30 mouse cellular contexts compared by ENCODE assay signal in genomic region chr9:61941054-61941453, GRCm38 (mm10). TPM values are rescaled to one million over a fixed set of nuclear protein-coding genes. Genes with fewer than 3 reads are reported as not detected.
DNase-seq lines count a peak whose midpoint lies in the region; ATAC-seq and TF ChIP-seq lines count a peak whose summit lies in the region.
"Had no signal": no experiment of that assay in that cellular context is flagged by ENCODE, and none has a peak within 500 bp of the region (broad histone marks: within the 10 kb centered on the region; RNA-seq: fewer than 3 reads in every experiment).

No protein-coding gene starts in this region.

- no peak overlapping the region for H3K27ac ChIP-seq in forebrain, postnatal 0 days (ENCODE audit: low read depth, low read length)
- no peak overlapping the region for H3K27ac ChIP-seq in forebrain, embryonic 11.5 days (ENCODE audit: low read depth, low read length)
- H3K27ac ChIP-seq in heart, embryonic 13.5 days (replicated peaks) = peak overlapping the region; percentile 49
- no peak overlapping the region for H3K27ac ChIP-seq in liver, embryonic 14.5 days
- no peak overlapping the region for H3K27ac ChIP-seq in liver, embryonic 11.5 days (ENCODE audit: low read depth, low read length)
- H3K27ac ChIP-seq in stomach, postnatal 0 days (replicated peaks) = no peak overlapping the region
- H3K27ac ChIP-seq: embryonic facial prominence, embryonic 13.5 days; forebrain, embryonic 10.5 days; kidney, embryonic 15.5 days; layer of hippocampus, adult 2 months; left cerebral cortex, adult 2 months; limb, embryonic 12.5 days; macrophage; midbrain, embryonic 10.5 days; stomach, embryonic 15.5 days had no signal

- intact Hi-C loops in heart, postnatal 36 days (cut with DNase I) = no loop called here

- peak; percentile 36; the same call in 1 of the 2 replicates for TF ChIP-seq EP300 in liver, embryonic 14.5 days (IDR thresholded peaks at IDR 0.05; ENCODE audit: low read depth)
- TF ChIP-seq EP300 in stomach, postnatal 0 days (optimal IDR thresholded peaks at IDR 0.05) = no peak

- H3K4me2 ChIP-seq in forebrain, postnatal 0 days (ENCODE audit: low read depth) = no peak overlapping the region
- H3K4me2 ChIP-seq in forebrain, embryonic 11.5 days (ENCODE audit: low read depth, low read length, severe bottlenecking) = no peak overlapping the region
- peak overlapping the region; percentile 0; the same call in 1 of the 2 replicates for H3K4me2 ChIP-seq in heart, embryonic 13.5 days
- H3K4me2 ChIP-seq in liver, embryonic 14.5 days (ENCODE audit: low read depth) = no peak overlapping the region
- H3K4me2 ChIP-seq in liver, embryonic 11.5 days = no peak overlapping the region
- no peak overlapping the region for H3K4me2 ChIP-seq in stomach, postnatal 0 days (replicated peaks; ENCODE audit: low read depth)
- H3K4me2 ChIP-seq: embryonic facial prominence, embryonic 13.5 days; kidney, embryonic 15.5 days; limb, embryonic 12.5 days; stomach, embryonic 15.5 days had no signal

- no peak overlapping the region for H3K4me3 ChIP-seq in forebrain, postnatal 0 days (ENCODE audit: low read depth, low read length)
- H3K4me3 ChIP-seq in forebrain, embryonic 11.5 days (ENCODE audit: low read depth, low read length) = no peak overlapping the region
- no peak overlapping the region for H3K4me3 ChIP-seq in heart, embryonic 13.5 days
- H3K4me3 ChIP-seq in liver, embryonic 14.5 days (ENCODE audit: insufficient read depth in 1 of 2, low read depth in 2 of 2, low read length in 2 of 2) = no peak overlapping the region
- H3K4me3 ChIP-seq in liver, embryonic 11.5 days (ENCODE audit: low read depth, low read length) = no peak overlapping the region
- no peak overlapping the region for H3K4me3 ChIP-seq in stomach, postnatal 0 days (ENCODE audit: low read depth, low read length)
- H3K4me3 ChIP-seq: embryonic facial prominence, embryonic 13.5 days; forebrain, embryonic 10.5 days; kidney, embryonic 15.5 days; layer of hippocampus, adult 2 months; left cerebral cortex, adult 2 months; limb, embryonic 12.5 days; midbrain, embryonic 10.5 days; stomach, embryonic 15.5 days had no signal

- WGBS in forebrain, postnatal 0 days = 64% methylated on average over 3 of the region's 3 CpGs
- 95% methylated on average over 3 of the region's 3 CpGs for WGBS in forebrain, embryonic 11.5 days
- WGBS in heart, embryonic 13.5 days = 32% methylated on average over 3 of the region's 3 CpGs
- 41% methylated on average over 3 of the region's 3 CpGs for WGBS in liver, embryonic 14.5 days (ENCODE audit: insufficient replicate concordance)
- WGBS in liver, embryonic 11.5 days = 45% methylated on average over 3 of the region's 3 CpGs
- WGBS in stomach, postnatal 0 days = 71% methylated on average over 3 of the region's 3 CpGs

- ATAC-seq in forebrain, postnatal 0 days = no peak
- no peak for ATAC-seq in forebrain, embryonic 11.5 days (replicated peaks; ENCODE audit: low FRiP score)
- ATAC-seq in heart, embryonic 13.5 days (ENCODE audit: extremely low read depth, insufficient number of reproducible peaks, low FRiP score, low TSS enrichment) = no peak
- no peak for ATAC-seq in liver, embryonic 14.5 days (ENCODE audit: insufficient read depth)
- ATAC-seq in liver, embryonic 11.5 days (replicated peaks; ENCODE audit: low FRiP score) = no peak
- no peak for ATAC-seq in stomach, postnatal 0 days (ENCODE audit: low FRiP score, low TSS enrichment)
- ATAC-seq: forebrain, embryonic 16.5 days; hindbrain, embryonic 16.5 days; midbrain, embryonic 16.5 days had no signal

- H3K27me3 ChIP-seq in forebrain, postnatal 0 days (ENCODE audit: insufficient read depth, low read length) = no peaks in the 10 kb centered on the region
- no peaks in the 10 kb centered on the region for H3K27me3 ChIP-seq in forebrain, embryonic 11.5 days (ENCODE audit: control insufficient read depth, insufficient read depth, low read length)
- no peaks in the 10 kb centered on the region for H3K27me3 ChIP-seq in heart, embryonic 13.5 days (replicated peaks)
- no peaks in the 10 kb centered on the region for H3K27me3 ChIP-seq in liver, embryonic 14.5 days (ENCODE audit: control insufficient read depth, insufficient read depth, low read length)
- no peaks in the 10 kb centered on the region for H3K27me3 ChIP-seq in liver, embryonic 11.5 days (replicated peaks; ENCODE audit: control insufficient read depth, insufficient read depth, low read length)
- H3K27me3 ChIP-seq in stomach, postnatal 0 days (ENCODE audit: control insufficient read depth, insufficient read depth, low read length) = no peaks in the 10 kb centered on the region
- H3K27me3 ChIP-seq: CH12.LX; embryonic facial prominence, embryonic 13.5 days; kidney, embryonic 15.5 days; limb, embryonic 12.5 days; stomach, embryonic 15.5 days had no signal

- no peaks in the 10 kb centered on the region for H3K4me1 ChIP-seq in forebrain, postnatal 0 days (ENCODE audit: insufficient read depth)
- no peaks in the 10 kb centered on the region; the same call in 1 of the 2 replicates for H3K4me1 ChIP-seq in forebrain, embryonic 11.5 days (replicated peaks; ENCODE audit: control insufficient read depth, insufficient read depth, low read length)
- peaks cover 32% of the 10 kb centered on the region for H3K4me1 ChIP-seq in heart, embryonic 13.5 days
- H3K4me1 ChIP-seq in liver, embryonic 14.5 days (replicated peaks; ENCODE audit: control insufficient read depth in 2 of 2, insufficient read depth in 2 of 2, low read length in 1 of 2) = peaks cover 3 to 13% of the 10 kb centered on the region in 2 experiments; a peak in 3 of 4 replicates
- H3K4me1 ChIP-seq in liver, embryonic 11.5 days (replicated peaks; ENCODE audit: control insufficient read depth, insufficient read depth, low read length) = peaks cover 17% of the 10 kb centered on the region
- H3K4me1 ChIP-seq in stomach, postnatal 0 days (replicated peaks; ENCODE audit: control insufficient read depth, insufficient read depth) = no peaks in the 10 kb centered on the region
- H3K4me1 ChIP-seq: stomach, embryonic 15.5 days had no signal

- H3K9ac ChIP-seq in forebrain, postnatal 0 days = no peak overlapping the region
- H3K9ac ChIP-seq in forebrain, embryonic 11.5 days (ENCODE audit: low read length) = no peak overlapping the region
- no peak overlapping the region; the same call in 1 of the 2 replicates for H3K9ac ChIP-seq in heart, embryonic 13.5 days
- H3K9ac ChIP-seq in liver, embryonic 14.5 days (replicated peaks) = no peak overlapping the region
- H3K9ac ChIP-seq in liver, embryonic 11.5 days (ENCODE audit: low read depth, low read length) = no peak overlapping the region
- H3K9ac ChIP-seq in stomach, postnatal 0 days (ENCODE audit: low read length) = no peak overlapping the region
- H3K9ac ChIP-seq: embryonic facial prominence, embryonic 13.5 days; kidney, embryonic 15.5 days; limb, embryonic 12.5 days; stomach, embryonic 15.5 days had no signal

- no peak for TF ChIP-seq CTCF in forebrain, postnatal 0 days (IDR thresholded peaks at IDR 0.05; ENCODE audit: low read depth)
- TF ChIP-seq CTCF in liver, embryonic 14.5 days (IDR thresholded peaks at IDR 0.05; ENCODE audit: low read depth) = no peak
- no peak for TF ChIP-seq CTCF in stomach, postnatal 0 days (IDR thresholded peaks at IDR 0.05; ENCODE audit: low read depth)

- no peaks in the 10 kb centered on the region for H3K9me3 ChIP-seq in forebrain, postnatal 0 days (ENCODE audit: low read length)
- H3K9me3 ChIP-seq in forebrain, embryonic 11.5 days (ENCODE audit: control insufficient read depth, low read length) = no peaks in the 10 kb centered on the region
- no peaks in the 10 kb centered on the region for H3K9me3 ChIP-seq in heart, embryonic 13.5 days
- no peaks in the 10 kb centered on the region for H3K9me3 ChIP-seq in liver, embryonic 14.5 days (ENCODE audit: control insufficient read depth, low read length)
- H3K9me3 ChIP-seq in liver, embryonic 11.5 days (ENCODE audit: control insufficient read depth, low read length) = no peaks in the 10 kb centered on the region
- H3K9me3 ChIP-seq in stomach, postnatal 0 days (ENCODE audit: control insufficient read depth, low read length) = no peaks in the 10 kb centered on the region
- H3K9me3 ChIP-seq: embryonic facial prominence, embryonic 13.5 days; forebrain, embryonic 10.5 days; kidney, embryonic 15.5 days; limb, embryonic 12.5 days; midbrain, embryonic 10.5 days; stomach, embryonic 15.5 days had no signal

- no peaks in the 10 kb centered on the region for H3K36me3 ChIP-seq in forebrain, postnatal 0 days (ENCODE audit: insufficient read depth)
- H3K36me3 ChIP-seq in forebrain, embryonic 11.5 days (ENCODE audit: control insufficient read depth, insufficient read depth, low read length) = peaks cover 4% of the 10 kb centered on the region; the same call in 1 of the 2 replicates
- peaks cover 75% of the 10 kb centered on the region for H3K36me3 ChIP-seq in heart, embryonic 13.5 days
- peaks cover 85% of the 10 kb centered on the region for H3K36me3 ChIP-seq in liver, embryonic 14.5 days (replicated peaks; ENCODE audit: control insufficient read depth, insufficient read depth, low read depth)
- H3K36me3 ChIP-seq in liver, embryonic 11.5 days (ENCODE audit: control insufficient read depth, insufficient read depth, low read length) = peaks cover 40% of the 10 kb centered on the region
- H3K36me3 ChIP-seq in stomach, postnatal 0 days (ENCODE audit: control insufficient read depth, insufficient read depth, low read length) = 0 out of 2 replicates have a peak, but pooled peaks cover 3% of the 10 kb centered on the region

- peak; percentile 14 for DNase-seq in forebrain, postnatal 0 days
- no peak for DNase-seq in forebrain, embryonic 11.5 days (ENCODE audit: low spot score)
- DNase-seq in heart, postnatal 36 days = no peak
- DNase-seq in liver, embryonic 14.5 days (ENCODE audit: low read depth in 3 of 3, low spot score in 3 of 3) = no peak
- DNase-seq in liver, embryonic 11.5 days (ENCODE audit: low spot score) = no peak
- DNase-seq in thymus, postnatal 0 days (ENCODE audit: low spot score) = no peak
- no peak for DNase-seq in stomach, postnatal 0 days (ENCODE audit: low spot score)
- DNase-seq: adrenal gland, postnatal 14 days; cerebellum, adult 11-12 months; cerebellum, adult 9-11 months; kidney, adult 18-20 months; kidney, postnatal 36 days; lung, adult 2 months; lung, postnatal 10 days; right cerebral cortex, postnatal 25 days; thymus, postnatal 25 days had no signal

RNA-seq across cellular contexts. Expression of gene Kif23, which starts 5.5 kb away (rescaled TPM):
- total RNA-seq in forebrain, postnatal 0 days (2014; rRNA removed) = 6.7 and 8.1 TPM in 2 replicates
- polyA plus RNA-seq in forebrain, postnatal 0 days (2015; fragmentation: Nextera tagmentation; extraction: Ambion mirVana) = 8.2 and 8.3 TPM in 2 replicates
- polyA plus RNA-seq in forebrain, embryonic 11.5 days (2014; fragmentation: Nextera tagmentation; extraction: Ambion mirVana) = 124 and 132 TPM in 2 replicates
- polyA plus RNA-seq in heart, embryonic 13.5 days (2015; fragmentation: Nextera tagmentation; extraction: Ambion mirVana) = 79.3 and 81.2 TPM in 2 replicates
- 1 to 10 TPM; 1.7 to 2.4 TPM for total RNA-seq in heart, postnatal 36 days (2021)
- polyA plus RNA-seq in liver, embryonic 14.5 days (2012; rRNA removed) = 27.9 and 44.3 TPM in 2 replicates
- polyA plus RNA-seq in liver, embryonic 14.5 days (2014; fragmentation: Nextera tagmentation; extraction: Ambion mirVana) = 61.9 and 68.8 TPM in 2 replicates
- polyA plus RNA-seq in liver, embryonic 11.5 days (2014; fragmentation: Nextera tagmentation; extraction: Ambion mirVana) = 85.1 and 93.8 TPM in 2 replicates
- polyA plus RNA-seq in thymus, postnatal 0 days (2015; fragmentation: Nextera tagmentation; extraction: Ambion mirVana) = 106 and 107 TPM in 2 replicates
- polyA plus RNA-seq in stomach, postnatal 0 days (2015; fragmentation: Nextera tagmentation; extraction: Ambion mirVana) = 19.9 and 25.1 TPM in 2 replicates

RNA-seq across cellular contexts. Expression of gene Rplp1, which starts 26.7 kb away (rescaled TPM):
- total RNA-seq in forebrain, postnatal 0 days (2014; rRNA removed) = 3,281 and 3,879 TPM in 2 replicates
- 995 and 1,414 TPM in 2 replicates for polyA plus RNA-seq in forebrain, postnatal 0 days (2015; fragmentation: Nextera tagmentation; extraction: Ambion mirVana)
- 1,000 and 1,067 TPM in 2 replicates for polyA plus RNA-seq in forebrain, embryonic 11.5 days (2014; fragmentation: Nextera tagmentation; extraction: Ambion mirVana)
- 913 and 1,036 TPM in 2 replicates for polyA plus RNA-seq in heart, embryonic 13.5 days (2015; fragmentation: Nextera tagmentation; extraction: Ambion mirVana)
- total RNA-seq in heart, postnatal 36 days (2021) = 1,000 to 10,000 TPM; 1,412 to 1,619 TPM
- polyA plus RNA-seq in liver, embryonic 14.5 days (2012; rRNA removed) = 6,111 and 7,314 TPM in 2 replicates
- 1,539 and 1,562 TPM in 2 replicates for polyA plus RNA-seq in liver, embryonic 14.5 days (2014; fragmentation: Nextera tagmentation; extraction: Ambion mirVana)
- 1,876 and 2,139 TPM in 2 replicates for polyA plus RNA-seq in liver, embryonic 11.5 days (2014; fragmentation: Nextera tagmentation; extraction: Ambion mirVana)
- 2,029 and 2,097 TPM in 2 replicates for polyA plus RNA-seq in thymus, postnatal 0 days (2015; fragmentation: Nextera tagmentation; extraction: Ambion mirVana)
- 1,416 and 1,491 TPM in 2 replicates for polyA plus RNA-seq in stomach, postnatal 0 days (2015; fragmentation: Nextera tagmentation; extraction: Ambion mirVana)
